Mouse (Mus musculus) hindbrain, embryonic 16.5 days (tissue): ENCODE results near the gene Serac1. TPM values are rescaled to one million over a fixed set of nuclear protein-coding genes. Genes with fewer than 3 reads are reported as not detected.

Experiments used
- ATAC-seq: fragments of 200-750 bp; cut with Nextera tagmentation; 2 replicates; pipeline ENCODE4 v1.8.0; 2017; ENCODE audit warnings: moderate TSS enrichment, moderate library complexity
- H3K27ac ChIP-seq: fragments of 300-500 bp; sonication (generic); 2 replicates; pipeline ENCODE4 v1.5.1; 2014; ENCODE audit warnings: low read depth, mild to moderate bottlenecking, control low read depth, low read length, moderate library complexity
- H3K27me3 ChIP-seq: fragments of 300-500 bp; sonication (generic); replicated peaks from 2 replicates; pipeline ENCODE4 v1.6.1; 2014; ENCODE audit warnings: low read length; ENCODE audit not compliant: control insufficient read depth, insufficient read depth
- H3K36me3 ChIP-seq: fragments of 300-500 bp; sonication (generic); 2 replicates; pipeline ENCODE4 v1.6.1; 2014; ENCODE audit warnings: mild to moderate bottlenecking, low read length, moderate library complexity, mixed read lengths; ENCODE audit not compliant: control insufficient read depth, insufficient read depth
- H3K4me1 ChIP-seq: fragments of 300-500 bp; sonication (generic); 2 replicates; pipeline ENCODE4 v1.6.1; 2014; ENCODE audit warnings: low read depth, low read length; ENCODE audit not compliant: control insufficient read depth, insufficient read depth
- H3K4me2 ChIP-seq: fragments of 300-500 bp; sonication (generic); 2 replicates; pipeline ENCODE4 v1.6.1; 2014; ENCODE audit warnings: mild to moderate bottlenecking, low read length, control low read depth, moderate library complexity
- H3K4me3 ChIP-seq: fragments of 300-500 bp; sonication (generic); 2 replicates; pipeline ENCODE4 v1.5.1; 2014; ENCODE audit warnings: mild to moderate bottlenecking, low read length, control low read depth, moderate library complexity
- H3K9ac ChIP-seq: fragments of 300-500 bp; sonication (generic); 2 replicates; pipeline ENCODE4 v1.6.1; 2014; ENCODE audit warnings: low read depth, mild to moderate bottlenecking, control low read depth, low read length, moderate library complexity
- H3K9me3 ChIP-seq: fragments of 300-500 bp; sonication (generic); 2 replicates; pipeline ENCODE4 v1.6.1; 2014; ENCODE audit warnings: mild to moderate bottlenecking, low read length, moderate library complexity; ENCODE audit not compliant: control insufficient read depth
- WGBS: fragments of 180-500 bp; shearing (Covaris S2); extraction: QIAGEN DNeasy Blood & Tissue Kit; methylation state at CpG from one replicate; pipeline ENCODE4 v1.1.7; 2014; 5-methylcytosine and 5-hydroxymethylcytosine counted together
- polyA plus RNA-seq: library from polyadenylated mRNA; unstranded; fragments of >200 nt; fragmentation: Nextera tagmentation; extraction: Ambion mirVana; gene quantifications from 2 replicates; pipeline ENCODE4 v1.2.1, GENCODE M21; 2015

The Serac1 gene
- polyA plus RNA-seq, 1 experiment from 2014 or later: 12.5 TPM

- Histone ChIP-seq H3K36me3 (no peaks in the 10 kb centered on the region), H3K27me3 (no peaks in the 10 kb centered on the region), H3K9me3 (no peaks in the 10 kb centered on the region), H3K4me1 (0 out of 2 replicates have a peak, but pooled peaks cover 4% of the 10 kb centered on the region), H3K4me3 (no peak overlapping the region), H3K27ac (no peak overlapping the region), H3K9ac (no peak overlapping the region), H3K4me2 (no peak overlapping the region)
- no peak for ATAC-seq
- 72% methylated on average over 6 of the region's 6 CpGs for WGBS
These were observed 84.9 kb downstream of the Serac1 start for GRCm38 (mm10) chr17:5994606-5995005.

DNA sequence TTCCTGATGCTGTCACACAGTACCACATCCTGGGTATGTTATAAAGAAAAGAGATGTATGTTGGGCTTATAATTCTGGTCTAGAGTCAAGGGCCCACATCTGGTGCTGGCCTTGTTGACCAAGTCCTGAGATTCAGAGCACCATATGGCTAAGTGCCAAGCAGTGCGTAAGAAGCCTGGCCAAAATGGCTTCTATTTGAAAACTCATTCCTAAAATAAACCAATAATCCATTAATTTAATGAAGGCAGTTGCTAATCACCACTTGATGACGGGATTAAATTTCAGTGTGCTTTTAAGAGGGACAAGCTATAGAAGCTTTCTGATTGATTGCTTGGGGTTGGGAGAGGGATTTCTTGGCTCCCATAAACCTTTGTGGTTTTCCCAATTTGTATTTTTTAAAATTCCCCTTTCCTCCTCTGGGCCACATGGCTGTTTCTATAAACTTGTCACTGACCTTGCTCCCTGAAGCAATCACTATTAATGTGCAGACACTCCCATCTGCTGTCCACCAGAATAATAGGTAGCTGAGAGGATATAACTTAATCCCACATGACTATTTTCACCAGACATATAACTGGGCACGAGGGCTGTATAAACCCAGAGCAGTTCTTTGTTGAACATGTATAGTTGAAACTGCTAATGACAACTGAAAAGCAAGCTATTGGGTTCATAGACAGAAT, 85.8 kb downstream of the Serac1 start:
- no peak for ATAC-seq
- 76% methylated on average over 3 of the region's 3 CpGs for WGBS
- no peaks in the 10 kb centered on the region for H3K27me3 ChIP-seq

GRCm38 (mm10) chr17:5992866-5993580, 86.5 kb downstream of the Serac1 start:
- H3K9me3 ChIP-seq: no peaks in the 10 kb centered on the region
- no peak overlapping the region for H3K9ac ChIP-seq
- no peak overlapping the region for H3K4me3 ChIP-seq
- H3K27ac ChIP-seq: no peak overlapping the region
- H3K27me3 ChIP-seq: no peaks in the 10 kb centered on the region
- ATAC-seq: no peak
- no peaks in the 10 kb centered on the region for H3K36me3 ChIP-seq
- WGBS: 79% methylated on average over 5 of the region's 5 CpGs
- H3K4me2 ChIP-seq: no peak overlapping the region
- H3K4me1 ChIP-seq: peaks cover 4% of the 10 kb centered on the region; the same call in 1 of the 2 replicates

More for the DNA sequence above, 85.8 kb downstream of the Serac1 start:
- H3K36me3 ChIP-seq: no peaks in the 10 kb centered on the region
- H3K27ac ChIP-seq: no peak overlapping the region
- no peak overlapping the region for H3K9ac ChIP-seq
- H3K9me3 ChIP-seq: no peaks in the 10 kb centered on the region
- 0 out of 2 replicates have a peak, but pooled peaks cover 4% of the 10 kb centered on the region for H3K4me1 ChIP-seq
- no peak overlapping the region for H3K4me2 ChIP-seq
- H3K4me3 ChIP-seq: no peak overlapping the region

Other genes starting within 250 kb of the Serac1 start
- 6.1 and 7.6 TPM in 2 replicates for gene Snx9, start 238.4 kb downstream of the Serac1 start, polyA plus RNA-seq
- gene Synj2, start 138.5 kb downstream of the Serac1 start, polyA plus RNA-seq: 1.9 and 2.1 TPM in 2 replicates
- 201 and 227 TPM in 2 replicates for gene Gtf2h5, start within 50 bp of the Serac1 start, polyA plus RNA-seq
- gene Tulp4, start 26.7 kb upstream of the Serac1 start, polyA plus RNA-seq: 110 and 113 TPM in 2 replicates
- gene Tmem181a, start 177.1 kb upstream of the Serac1 start, polyA plus RNA-seq: 60.2 and 62.0 TPM in 2 replicates
- gene Dynlt1a, start 237.8 kb upstream of the Serac1 start, polyA plus RNA-seq: 47.9 and 51.4 TPM in 2 replicates